Mouse (Mus musculus): ENCODE data around the gene Fbxl17. TPM values are rescaled to one million over a fixed set of nuclear protein-coding genes. Genes with fewer than 3 reads are reported as not detected.

The Fbxl17 gene
- total RNA-seq, 2 experiments from 2014 or later: 46.3 to 49.5 TPM

- DNase-seq: peak; percentile 21
- TF ChIP-seq CTCF (IDR thresholded peaks at IDR 0.05): no peak
- intact Hi-C loops (cut with DNase I): no loop called here
- Histone ChIP-seq H3K4me3 (no peak overlapping the region), H3K27ac (peak overlapping the region; percentile 38; the same call in 1 of the 2 replicates)
These were observed 220.7 kb downstream of the Fbxl17 start for GRCm38 (mm10) chr17:63279144-63279543.

- TF ChIP-seq CTCF (IDR thresholded peaks at IDR 0.05): no peak
- Histone ChIP-seq H3K27ac (no peak overlapping the region), H3K4me3 (no peak overlapping the region)
- intact Hi-C loops (cut with DNase I): no loop called here
- no peak for DNase-seq
These were observed 226.5 kb downstream of the Fbxl17 start for GRCm38 (mm10) chr17:63273353-63273752.

- intact Hi-C loops (cut with DNase I): no loop called here
These were observed 226.9 kb downstream of the Fbxl17 start for GRCm38 (mm10) chr17:63272914-63273313.

GRCm38 (mm10) chr17:63271000-63271399 is 228.8 kb downstream of the Fbxl17 start:
- intact Hi-C loops (cut with DNase I): no loop called here
- DNase-seq: no peak
- Histone ChIP-seq H3K27ac (no peak overlapping the region), H3K4me3 (no peak overlapping the region)
- no peak for TF ChIP-seq CTCF (IDR thresholded peaks at IDR 0.05)

More at GRCm38 (mm10) chr17:63272914-63273313, 226.9 kb downstream of the Fbxl17 start:
- DNase-seq: no peak
- Histone ChIP-seq H3K4me3 (no peak overlapping the region), H3K27ac (no peak overlapping the region)
- no peak for TF ChIP-seq CTCF (IDR thresholded peaks at IDR 0.05)

- Histone ChIP-seq H3K4me3 (no peak overlapping the region), H3K27ac (no peak overlapping the region)
- no peak for DNase-seq
- intact Hi-C loops (cut with DNase I): no loop called here
- TF ChIP-seq CTCF (IDR thresholded peaks at IDR 0.05): no peak
These were observed 229.3 kb downstream of the Fbxl17 start for GRCm38 (mm10) chr17:63270513-63270912.

- Histone ChIP-seq H3K4me3 (no peak overlapping the region), H3K27ac (no peak overlapping the region)
- intact Hi-C loops (cut with DNase I): no loop called here
- TF ChIP-seq CTCF (IDR thresholded peaks at IDR 0.05): no peak
- DNase-seq: no peak
These were observed 237.1 kb downstream of the Fbxl17 start for GRCm38 (mm10) chr17:63262674-63263073.

- Histone ChIP-seq H3K27ac (no peak overlapping the region), H3K4me3 (no peak overlapping the region)
- intact Hi-C loops (cut with DNase I): no loop called here
- no peak for DNase-seq
- no peak for TF ChIP-seq CTCF (IDR thresholded peaks at IDR 0.05)
These were observed 238.2 kb downstream of the Fbxl17 start for GRCm38 (mm10) chr17:63261508-63262141.

- TF ChIP-seq CTCF (IDR thresholded peaks at IDR 0.05): no peak
- no peak for DNase-seq
- H3K4me3 ChIP-seq: no peak overlapping the region
- intact Hi-C loops (cut with DNase I): no loop called here
- no peak overlapping the region for H3K27ac ChIP-seq
These were observed 240.7 kb downstream of the Fbxl17 start for GRCm38 (mm10) chr17:63259091-63259490.

GRCm38 (mm10) chr17:63246144-63246619 is 253.6 kb downstream of the Fbxl17 start:
- H3K4me3 ChIP-seq: no peak overlapping the region

GRCm38 (mm10) chr17:63245472-63245871 is 254.3 kb downstream of the Fbxl17 start:
- no peak for TF ChIP-seq CTCF (IDR thresholded peaks at IDR 0.05)
- no peak for DNase-seq
- intact Hi-C loops (cut with DNase I): no loop called here
- H3K27ac ChIP-seq: no peak overlapping the region
- H3K4me3 ChIP-seq: no peak overlapping the region

More at GRCm38 (mm10) chr17:63246144-63246619, 253.6 kb downstream of the Fbxl17 start:
- H3K27ac ChIP-seq: no peak overlapping the region
- intact Hi-C loops (cut with DNase I): no loop called here
- DNase-seq: no peak
- TF ChIP-seq CTCF (IDR thresholded peaks at IDR 0.05): no peak

GRCm38 (mm10) chr17:63242761-63243160 is 257.1 kb downstream of the Fbxl17 start:
- no peak for DNase-seq
- H3K27ac ChIP-seq: no peak overlapping the region
- intact Hi-C loops (cut with DNase I): no loop called here
- TF ChIP-seq CTCF (IDR thresholded peaks at IDR 0.05): no peak
- no peak overlapping the region for H3K4me3 ChIP-seq

- DNase-seq: no peak
- intact Hi-C loops (cut with DNase I): no loop called here
- peak overlapping the region; percentile 12; the same call in 1 of the 2 replicates for H3K27ac ChIP-seq
- no peak for TF ChIP-seq CTCF (IDR thresholded peaks at IDR 0.05)
- no peak overlapping the region for H3K4me3 ChIP-seq
These were observed 259.1 kb downstream of the Fbxl17 start for GRCm38 (mm10) chr17:63240731-63241106.

- DNase-seq: no peak
- intact Hi-C loops (cut with DNase I): no loop called here
- Histone ChIP-seq H3K4me3 (peak overlapping the region; percentile 19), H3K27ac (peak overlapping the region; percentile 12; the same call in 1 of the 2 replicates)
- TF ChIP-seq CTCF (IDR thresholded peaks at IDR 0.05): no peak
These were observed 259.6 kb downstream of the Fbxl17 start for GRCm38 (mm10) chr17:63240021-63240730.
